Comparison of ENCODE assay signal across 25 mouse cellular contexts in the genomic region with DNA sequence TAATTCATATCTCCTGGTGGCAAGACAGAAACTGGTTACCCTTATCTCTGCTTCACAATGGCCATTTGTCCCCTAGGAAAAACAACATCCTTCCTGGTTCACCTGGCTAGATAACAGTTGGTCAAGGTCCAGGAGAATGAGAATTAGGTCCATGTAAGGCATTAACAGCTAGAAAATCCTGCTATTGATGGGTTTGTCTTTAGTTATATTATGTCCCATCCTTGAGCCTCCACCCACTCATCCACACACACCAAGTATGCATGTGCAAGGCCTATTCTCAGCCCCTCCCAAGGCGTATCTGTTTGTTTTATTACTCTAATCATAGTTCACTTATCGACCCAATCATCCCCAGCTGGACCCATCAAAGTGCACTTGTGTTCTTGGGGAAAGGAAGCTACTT.
DNase-seq lines count a peak whose midpoint lies in the region; ATAC-seq and TF ChIP-seq lines count a peak whose summit lies in the region.
"Had no signal": no experiment of that assay in that cellular context is flagged by ENCODE, and none has a peak within 500 bp of the region (broad histone marks: within the 10 kb centered on the region; RNA-seq: fewer than 3 reads in every experiment).

No protein-coding gene starts in this region.

- H3K4me2 ChIP-seq in intestine, embryonic 14.5 days (ENCODE audit: low read length) = no peak overlapping the region
- H3K4me2 ChIP-seq in intestine, postnatal 0 days (replicated peaks; ENCODE audit: low read depth) = no peak overlapping the region
- H3K4me2 ChIP-seq: embryonic facial prominence, embryonic 12.5 days; embryonic facial prominence, embryonic 15.5 days; forebrain, embryonic 12.5 days; forebrain, embryonic 15.5 days; heart, embryonic 13.5 days; hindbrain, embryonic 14.5 days had no signal

- H3K9me3 ChIP-seq in intestine, embryonic 14.5 days (ENCODE audit: control insufficient read depth, low read length) = no peaks in the 10 kb centered on the region
- no peaks in the 10 kb centered on the region for H3K9me3 ChIP-seq in intestine, postnatal 0 days (ENCODE audit: control insufficient read depth)
- H3K9me3 ChIP-seq: embryonic facial prominence, embryonic 12.5 days; embryonic facial prominence, embryonic 15.5 days; forebrain, embryonic 12.5 days; forebrain, embryonic 15.5 days; heart, embryonic 13.5 days had no signal

- peaks cover 8% of the 10 kb centered on the region for H3K4me1 ChIP-seq in embryonic fibroblast, embryonic 13.5 days (ENCODE audit: control insufficient read depth, insufficient read depth, low read length)
- H3K4me1 ChIP-seq in intestine, embryonic 14.5 days (replicated peaks; ENCODE audit: control insufficient read depth, insufficient read depth, low read length) = no peaks in the 10 kb centered on the region
- peaks cover 3% of the 10 kb centered on the region for H3K4me1 ChIP-seq in intestine, postnatal 0 days (replicated peaks; ENCODE audit: control insufficient read depth, insufficient read depth, low read length)
- H3K4me1 ChIP-seq: embryonic facial prominence, embryonic 15.5 days; forebrain, embryonic 12.5 days; forebrain, embryonic 15.5 days had no signal

- peak overlapping the region; percentile 21 for H3K27ac ChIP-seq in embryonic fibroblast, embryonic 13.5 days (ENCODE audit: insufficient read depth, low read length)
- H3K27ac ChIP-seq in intestine, embryonic 14.5 days (ENCODE audit: low read depth) = no peak overlapping the region
- H3K27ac ChIP-seq in intestine, postnatal 0 days (ENCODE audit: low read depth, low read length) = 0 out of 2 replicates have a peak overlapping the region, but pooled peaks have one; percentile 68
- H3K27ac ChIP-seq: embryonic facial prominence, embryonic 12.5 days; embryonic facial prominence, embryonic 15.5 days; forebrain, embryonic 12.5 days; forebrain, embryonic 15.5 days; gastrocnemius, adult 2 months; heart, embryonic 13.5 days; hindbrain, embryonic 14.5 days; hindbrain, postnatal 0 days had no signal

- no peaks in the 10 kb centered on the region for H3K27me3 ChIP-seq in intestine, embryonic 14.5 days (replicated peaks; ENCODE audit: control insufficient read depth, insufficient read depth, low read length)
- H3K27me3 ChIP-seq in intestine, postnatal 0 days (replicated peaks; ENCODE audit: control insufficient read depth, insufficient read depth, low read length) = no peaks in the 10 kb centered on the region
- H3K27me3 ChIP-seq: embryonic facial prominence, embryonic 12.5 days; embryonic facial prominence, embryonic 15.5 days; forebrain, embryonic 12.5 days; forebrain, embryonic 15.5 days; heart, embryonic 13.5 days had no signal

- peak; percentile 72 for ATAC-seq in intestine, embryonic 14.5 days (replicated peaks; ENCODE audit: low FRiP score, low TSS enrichment, low read depth)
- peak; percentile 96 for ATAC-seq in intestine, postnatal 0 days
- no peak for ATAC-seq in megakaryocyte-erythroid progenitor cell, adult 5-6 weeks (replicated peaks; ENCODE audit: low FRiP score, low TSS enrichment, poor library complexity, severe bottlenecking)
- ATAC-seq: CD4-positive, CD25-positive, alpha-beta regulatory T cell, adult 4 months; forebrain, embryonic 15.5 days; hindbrain, postnatal 0 days had no signal

- no peak for TF ChIP-seq POLR2A in embryonic fibroblast, embryonic 13.5 days (IDR thresholded peaks at IDR 0.05; ENCODE audit: low read depth, low read length)

- H3K9ac ChIP-seq in intestine, embryonic 14.5 days (ENCODE audit: low read length) = no peak overlapping the region
- no peak overlapping the region for H3K9ac ChIP-seq in intestine, postnatal 0 days (ENCODE audit: low read depth, low read length)
- H3K9ac ChIP-seq: embryonic facial prominence, embryonic 12.5 days; embryonic facial prominence, embryonic 15.5 days; forebrain, embryonic 12.5 days; forebrain, embryonic 15.5 days; heart, embryonic 13.5 days; hindbrain, embryonic 14.5 days had no signal

- no peaks in the 10 kb centered on the region for H3K36me3 ChIP-seq in intestine, embryonic 14.5 days (ENCODE audit: control insufficient read depth, insufficient read depth, low read length)
- no peaks in the 10 kb centered on the region for H3K36me3 ChIP-seq in intestine, postnatal 0 days (ENCODE audit: control insufficient read depth, insufficient read depth)
- H3K36me3 ChIP-seq: embryonic facial prominence, embryonic 12.5 days; embryonic facial prominence, embryonic 15.5 days; forebrain, embryonic 12.5 days; forebrain, embryonic 15.5 days; heart, embryonic 13.5 days had no signal

- no peak overlapping the region for H3K4me3 ChIP-seq in embryonic fibroblast, embryonic 13.5 days (ENCODE audit: insufficient read depth, low read length)
- no peak overlapping the region for H3K4me3 ChIP-seq in intestine, embryonic 14.5 days (ENCODE audit: low read depth, low read length)
- no peak overlapping the region for H3K4me3 ChIP-seq in intestine, postnatal 0 days (ENCODE audit: low read depth, low read length)
- H3K4me3 ChIP-seq: embryonic facial prominence, embryonic 12.5 days; embryonic facial prominence, embryonic 15.5 days; erythroblast, embryonic 14.5 days; forebrain, embryonic 12.5 days; forebrain, embryonic 15.5 days; gastrocnemius, adult 2 months; heart, embryonic 13.5 days had no signal

- no peak for TF ChIP-seq CTCF in embryonic fibroblast, embryonic 13.5 days (IDR thresholded peaks at IDR 0.05; ENCODE audit: borderline replicate concordance, insufficient read depth, low read length)
- TF ChIP-seq CTCF in intestine, postnatal 0 days (IDR thresholded peaks at IDR 0.05; ENCODE audit: low read depth) = no peak

- 75% methylated on average over 2 of the region's 2 CpGs for WGBS in intestine, embryonic 14.5 days
- WGBS in intestine, postnatal 0 days = 28% methylated on average over 2 of the region's 2 CpGs

- DNase-seq in intestine, embryonic 14.5 days (ENCODE audit: low spot score) = no peak
- no peak for DNase-seq in gastrocnemius, adult 18-20 months (ENCODE audit: low spot score)
- DNase-seq in natural killer cell, adult 2 months (ENCODE audit: low spot score in 2 of 2) = no peak
- DNase-seq: adrenal gland, adult 2 months; adrenal gland, postnatal 14 days; cerebellum, adult 11 months; cerebellum, adult 2 months; cerebellum, adult 9-11 months; cerebellum, postnatal 25 days; gastrocnemius, adult 2 months; gastrocnemius, postnatal 14 days; heart, postnatal 14 days; heart, postnatal 4 days had no signal
